Mouse (Mus musculus) MEL (cell line): ENCODE data around the gene Gm8251.
A peak's percentile ranks its signal among the peaks of the same experiment; 100 is the strongest.

Source experiments
- CTCF ChIP-seq, 3 experiments: IDR thresholded peaks in 2 of 3; conservative IDR thresholded peaks in 1 of 3; 2 replicates each; pipeline ENCODE4 v1.5.1; 2011 to 2012; ENCODE audit warnings: low read length in 3 of 3, low read depth in 2 of 3, mild to moderate bottlenecking in 2 of 3, improper control_type of control experiment in 1 of 3, inconsistent platforms in 1 of 3, mixed read lengths in 1 of 3, moderate library complexity in 1 of 3; ENCODE audit not compliant: control insufficient read depth in 1 of 3, insufficient read depth in 1 of 3, poor library complexity in 1 of 3, severe bottlenecking in 1 of 3
- E2F4 ChIP-seq: IDR thresholded peaks from 2 replicates; pipeline ENCODE4 v1.6.1; 2011; ENCODE audit warnings: low read depth, low read length, improper control_type of control experiment, borderline replicate concordance
- GATA1 ChIP-seq: IDR thresholded peaks from 2 replicates; pipeline ENCODE4 v1.6.1; 2011; ENCODE audit warnings: low read depth, low read length, improper control_type of control experiment
- MAX ChIP-seq: IDR thresholded peaks from 2 replicates; pipeline ENCODE4 v1.6.1; 2011; ENCODE audit warnings: low read length, improper control_type of control experiment
- POLR2A ChIP-seq, 2 experiments: IDR thresholded peaks; 2 replicates each; pipeline ENCODE4 v1.6.1; 2011 to 2012; ENCODE audit warnings: low read length in 2 of 2, mild to moderate bottlenecking in 2 of 2, control low read depth in 1 of 2, improper control_type of control experiment in 1 of 2, low read depth in 1 of 2, moderate library complexity in 1 of 2; ENCODE audit not compliant: control insufficient read depth in 1 of 2, insufficient read depth in 1 of 2, poor library complexity in 1 of 2
- SIN3A ChIP-seq: IDR thresholded peaks from 2 replicates; pipeline ENCODE4 v1.6.1; 2012; ENCODE audit warnings: low read length, improper control_type of control experiment, inconsistent platforms
- TBP ChIP-seq: IDR thresholded peaks from 2 replicates; pipeline ENCODE4 v1.8.0; 2011; ENCODE audit warnings: low read depth, low read length, improper control_type of control experiment
- USF1 ChIP-seq: IDR thresholded peaks from 2 replicates; pipeline ENCODE4 v1.6.1; 2014; ENCODE audit warnings: low read depth, mild to moderate bottlenecking, inconsistent platforms, low read length, improper control_type of control experiment, moderate library complexity
- ZMIZ1 ChIP-seq: IDR thresholded peaks from 2 replicates; pipeline ENCODE4 v1.6.1; 2012; ENCODE audit warnings: low read depth, mild to moderate bottlenecking, inconsistent platforms, low read length, improper control_type of control experiment, moderate library complexity

DNA sequence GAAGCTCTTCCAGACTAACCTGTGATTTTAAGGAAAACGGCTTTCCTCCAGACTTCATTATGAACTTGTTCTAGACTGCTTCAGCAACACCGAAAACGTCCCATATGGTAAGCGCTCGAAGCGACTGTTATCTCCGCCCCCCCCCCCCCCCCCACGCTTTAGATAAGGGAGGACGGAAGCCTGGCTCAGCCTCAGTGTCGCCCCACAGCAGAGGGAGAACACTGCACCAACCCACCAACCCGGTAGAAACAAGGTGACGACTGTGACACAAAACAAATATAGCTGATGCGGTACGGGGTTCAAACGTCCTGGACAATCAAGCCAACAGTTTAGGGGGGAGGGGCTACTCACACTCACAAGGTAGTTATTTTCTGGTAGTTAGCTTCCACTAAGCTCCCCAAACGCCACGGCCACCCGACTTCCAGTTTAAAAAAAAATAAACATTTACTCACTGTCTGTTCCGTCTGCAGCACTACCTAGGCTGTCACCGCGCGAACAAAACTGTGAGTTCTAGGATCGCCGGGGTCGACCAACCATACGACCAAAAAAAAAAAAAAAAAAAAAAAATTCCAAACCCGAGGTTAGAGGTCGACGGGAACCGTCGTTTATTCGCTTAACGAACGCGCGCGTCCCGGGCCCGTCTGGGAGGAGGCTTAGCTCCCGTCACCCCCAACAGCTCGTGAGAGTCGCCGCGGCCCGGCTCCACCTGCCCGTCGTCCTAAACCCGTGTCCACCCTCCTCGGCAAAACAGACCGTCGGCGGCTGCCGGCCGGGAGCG, 39.9 kb upstream of the Gm8251 start:
- TF ChIP-seq GATA1 (peak; percentile 51; the same call in 1 of the 2 replicates), MAX (no peak), E2F4 (no peak), POLR2A (IDR thresholded peaks at IDR 0.05; ENCODE audit: control insufficient read depth in 1 of 2, insufficient read depth in 1 of 2, low read depth in 1 of 2, low read length in 2 of 2, poor library complexity in 1 of 2) (no peak), CTCF (IDR thresholded peaks at IDR 0.05 in 2 of 3, conservative IDR thresholded peaks at IDR 0.05 in 1 of 3; ENCODE audit: control insufficient read depth in 1 of 3, insufficient read depth in 1 of 3, low read depth in 2 of 3, low read length in 3 of 3, poor library complexity in 1 of 3, severe bottlenecking in 1 of 3) (no peak), SIN3A (peak; percentile 17; the same call in 1 of the 2 replicates), TBP (no peak), USF1 (no peak), ZMIZ1 (0 out of 2 replicates have a peak, but pooled peaks have one; percentile 33)
